Mouse (Mus musculus) heart, postnatal 0 days (tissue): ENCODE data around the gene Gpr171. TPM values are rescaled to one million over a fixed set of nuclear protein-coding genes. Genes with fewer than 3 reads are reported as not detected.

Source experiments
- ATAC-seq: fragments of 200-750 bp; cut with Nextera tagmentation; 2 replicates; pipeline ENCODE4 v1.8.0; 2017; ENCODE audit warnings: low read depth, moderate number of reproducible peaks, moderate library complexity; ENCODE audit not compliant: insufficient read depth
- DNase-seq: peaks from one replicate; pipeline ENCODE4 v3.0.0-alpha.2; 2016; ENCODE audit warnings: low spot score
- H3K27ac ChIP-seq: fragments of 300-500 bp; sonication (generic); 2 replicates; pipeline ENCODE4 v1.5.1; 2014; ENCODE audit warnings: low read depth, mild to moderate bottlenecking
- H3K27me3 ChIP-seq: fragments of 300-500 bp; sonication (generic); 2 replicates; pipeline ENCODE4 v1.6.1; 2014; ENCODE audit warnings: low read length, mixed read lengths; ENCODE audit not compliant: control insufficient read depth, insufficient read depth
- H3K36me3 ChIP-seq: fragments of 300-500 bp; sonication (generic); replicated peaks from 2 replicates; pipeline ENCODE4 v1.6.1; 2014; ENCODE audit warnings: low read length, mixed read lengths; ENCODE audit not compliant: control insufficient read depth, insufficient read depth
- H3K4me1 ChIP-seq: fragments of 300-500 bp; sonication (generic); 2 replicates; pipeline ENCODE4 v1.6.1; 2014; ENCODE audit warnings: antibody characterized with exemption; ENCODE audit not compliant: control insufficient read depth, insufficient read depth
- H3K4me2 ChIP-seq: fragments of 300-500 bp; sonication (generic); 2 replicates; pipeline ENCODE4 v1.6.1; 2014; ENCODE audit warnings: low read depth, mild to moderate bottlenecking, low read length, moderate library complexity
- H3K4me3 ChIP-seq: fragments of 300-500 bp; sonication (generic); 2 replicates; pipeline ENCODE4 v1.5.1; 2014; ENCODE audit warnings: low read depth, low read length
- H3K9ac ChIP-seq: fragments of 300-500 bp; sonication (generic); replicated peaks from 2 replicates; pipeline ENCODE4 v1.6.1; 2014; ENCODE audit warnings: low read depth, low read length, mixed read lengths
- H3K9me3 ChIP-seq: fragments of 300-500 bp; sonication (generic); replicated peaks from 2 replicates; pipeline ENCODE4 v1.6.1; 2016; ENCODE audit warnings: low read length; ENCODE audit not compliant: control insufficient read depth
- CTCF ChIP-seq: IDR thresholded peaks from 2 replicates; pipeline ENCODE4 v1.5.1; 2016; ENCODE audit warnings: antibody characterized with exemption, control low read depth, low read depth
- EP300 ChIP-seq: IDR thresholded peaks from 2 replicates; pipeline ENCODE4 v1.6.1; 2016; ENCODE audit warnings: antibody characterized with exemption, low read depth
- WGBS: fragments of 180-500 bp; shearing (Covaris S2); extraction: QIAGEN DNeasy Blood & Tissue Kit; methylation state at CpG from one replicate; pipeline ENCODE4 v1.1.7; 2014; 5-methylcytosine and 5-hydroxymethylcytosine counted together
- polyA plus RNA-seq: library from polyadenylated mRNA; unstranded; fragments of >200 nt; fragmentation: Nextera tagmentation; extraction: Ambion mirVana; gene quantifications from 2 replicates; pipeline ENCODE4 v1.2.1, GENCODE M21; 2015
- total RNA-seq: library from RNA; depleted of rRNA; stranded (reverse); fragments of >200 nt; gene quantifications from 2 replicates; pipeline ENCODE4 v1.2.3, GENCODE M21; 2014; ENCODE audit warnings: low replicate concordance

Gpr171 gene
- total and polyA plus RNA-seq, 2 experiments from 2014 or later = 0.29 TPM; not detected in 1

DNA sequence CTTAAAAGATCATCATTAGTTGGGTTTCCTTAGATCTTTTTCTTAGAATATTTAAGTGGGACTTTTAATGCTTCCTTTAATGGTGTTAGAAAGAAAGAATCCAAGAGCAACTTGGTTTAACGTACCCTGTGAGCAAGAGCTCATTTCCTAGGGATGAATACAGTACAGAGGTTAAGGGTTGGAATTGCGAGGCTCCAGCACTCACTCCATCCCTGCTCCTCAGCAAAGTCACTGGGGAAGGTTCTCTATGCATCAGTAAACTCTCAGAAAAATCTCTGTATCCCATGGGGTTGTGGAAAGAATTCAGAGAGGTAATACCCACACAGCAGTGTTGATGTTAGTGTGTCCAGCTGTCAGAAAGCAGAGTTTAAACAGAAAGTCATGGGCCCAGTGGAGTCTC is 38.5 kb upstream of the Gpr171 start:
- no peak overlapping the region for H3K4me3 ChIP-seq
- H3K4me1 ChIP-seq = peaks cover 9% of the 10 kb centered on the region; the same call in 1 of the 2 replicates
- no peaks in the 10 kb centered on the region for H3K27me3 ChIP-seq
- H3K27ac ChIP-seq = no peak overlapping the region
- TF ChIP-seq CTCF (no peak), EP300 (no peak)
- H3K9ac ChIP-seq = no peak overlapping the region
- DNase-seq (no peak), ATAC-seq (no peak)
- H3K36me3 ChIP-seq = no peaks in the 10 kb centered on the region
- WGBS = 85% methylated on average over 2 of the region's 2 CpGs
- H3K9me3 ChIP-seq = no peaks in the 10 kb centered on the region
- no peak overlapping the region for H3K4me2 ChIP-seq

DNA sequence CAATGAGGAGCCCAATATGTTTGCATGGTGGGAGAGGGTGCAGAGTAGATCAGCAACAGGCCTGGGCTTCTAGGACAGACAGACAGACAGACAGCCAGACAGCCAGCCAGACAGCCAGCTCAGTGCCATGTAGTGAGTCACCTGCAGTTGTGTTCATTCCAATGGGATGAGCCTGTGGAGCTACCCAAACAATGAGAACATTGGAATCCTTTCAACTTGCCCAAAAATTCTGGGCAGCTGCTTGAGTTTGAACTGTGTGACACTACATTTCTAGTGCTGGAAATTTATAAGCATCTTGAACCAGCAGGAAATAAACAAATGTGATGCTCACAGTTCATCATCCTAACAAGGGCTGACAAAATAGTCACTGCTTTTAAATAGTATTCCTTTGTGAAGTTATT is 38.0 kb upstream of the Gpr171 start:
- H3K9me3 ChIP-seq = no peaks in the 10 kb centered on the region
- H3K27me3 ChIP-seq = no peaks in the 10 kb centered on the region
- H3K36me3 ChIP-seq = no peaks in the 10 kb centered on the region
- no peak for ATAC-seq
- H3K4me2 ChIP-seq = no peak overlapping the region
- peaks cover 9% of the 10 kb centered on the region; the same call in 1 of the 2 replicates for H3K4me1 ChIP-seq
- DNase-seq = no peak
- no peak overlapping the region for H3K4me3 ChIP-seq
- H3K27ac ChIP-seq = no peak overlapping the region
- no peak overlapping the region for H3K9ac ChIP-seq
- TF ChIP-seq CTCF = no peak
- TF ChIP-seq EP300 = no peak

DNA sequence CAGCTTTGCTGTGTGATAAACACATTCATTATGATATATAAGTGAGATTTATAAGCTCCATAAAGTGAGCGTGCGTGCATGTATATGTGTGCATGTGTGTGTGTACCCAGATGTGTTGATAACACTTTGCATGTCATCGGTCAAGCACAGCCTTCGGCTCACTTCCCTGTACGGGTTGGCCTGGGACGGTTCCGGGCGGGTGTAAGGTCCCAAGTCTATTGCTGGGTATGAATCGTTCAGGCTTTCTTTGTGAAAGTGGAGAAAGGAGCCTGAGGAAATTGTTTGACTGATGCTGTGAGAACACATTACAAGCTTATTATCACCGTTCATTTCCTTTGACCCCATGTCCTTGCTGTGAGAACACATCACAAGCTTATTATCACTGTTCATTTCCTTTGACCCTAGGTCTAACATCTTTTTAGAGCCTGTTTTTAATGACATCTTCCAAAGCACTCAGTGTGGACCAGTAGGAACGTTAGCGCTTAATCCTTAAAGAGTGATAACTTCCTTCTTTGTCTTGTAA is 37.4 kb upstream of the Gpr171 start:
- WGBS = 66% methylated on average over 12 of the region's 12 CpGs
- Histone ChIP-seq H3K27me3 (no peaks in the 10 kb centered on the region), H3K4me1 (peaks cover 9% of the 10 kb centered on the region; the same call in 1 of the 2 replicates), H3K36me3 (no peaks in the 10 kb centered on the region), H3K9me3 (no peaks in the 10 kb centered on the region), H3K27ac (no peak overlapping the region), H3K4me2 (no peak overlapping the region), H3K4me3 (no peak overlapping the region), H3K9ac (no peak overlapping the region)
- ATAC-seq = 0 out of 2 replicates have a peak, but pooled peaks have one; percentile 14
- DNase-seq = no peak
- TF ChIP-seq CTCF (no peak), EP300 (no peak)

- H3K4me1 ChIP-seq = peaks cover 5% of the 10 kb centered on the region; the same call in 1 of the 2 replicates
- no peak overlapping the region for H3K4me3 ChIP-seq
- ATAC-seq (no peak), DNase-seq (no peak)
- 76% methylated on average over 5 of the region's 5 CpGs for WGBS
- TF ChIP-seq EP300 (no peak), CTCF (no peak)
- no peak overlapping the region for H3K4me2 ChIP-seq
- no peak overlapping the region for H3K27ac ChIP-seq
- H3K9ac ChIP-seq = no peak overlapping the region
- H3K9me3 ChIP-seq = no peaks in the 10 kb centered on the region
- no peaks in the 10 kb centered on the region for H3K36me3 ChIP-seq
- H3K27me3 ChIP-seq = no peaks in the 10 kb centered on the region
These were observed 34.5 kb upstream of the Gpr171 start for GRCm38 (mm10) chr3:59135911-59136653.

DNA sequence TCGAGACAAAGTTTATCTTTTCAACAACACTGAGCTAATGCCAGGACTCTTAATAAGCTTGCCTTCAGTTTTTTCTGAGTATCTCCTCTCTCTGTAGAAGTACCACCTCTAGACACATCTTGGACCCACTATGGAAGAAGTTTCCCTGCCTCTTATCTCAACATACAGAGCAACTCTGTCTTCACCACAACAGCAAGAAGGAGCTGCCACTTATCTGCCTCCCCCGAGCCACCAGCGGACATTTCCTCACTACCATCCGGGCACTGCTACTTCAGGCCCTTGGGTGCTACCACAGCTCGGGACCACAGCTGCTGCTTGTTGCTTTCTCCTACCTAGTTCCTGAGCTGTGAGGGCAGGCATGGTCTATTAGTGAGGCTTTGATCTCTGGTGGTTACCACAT is 31.6 kb upstream of the Gpr171 start:
- Histone ChIP-seq H3K9ac (no peak overlapping the region), H3K36me3 (no peaks in the 10 kb centered on the region), H3K9me3 (no peaks in the 10 kb centered on the region), H3K27ac (no peak overlapping the region), H3K27me3 (no peaks in the 10 kb centered on the region), H3K4me1 (peaks cover 10% of the 10 kb centered on the region; the same call in 1 of the 2 replicates), H3K4me2 (no peak overlapping the region), H3K4me3 (no peak overlapping the region)
- WGBS = 40% methylated on average over 5 of the region's 5 CpGs
- DNase-seq (no peak), ATAC-seq (no peak)
- TF ChIP-seq EP300 (no peak), CTCF (no peak)
